Mouse (Mus musculus) midbrain, postnatal 0 days (tissue): ENCODE results near the gene Pecr. TPM values are rescaled to one million over a fixed set of nuclear protein-coding genes. Genes with fewer than 3 reads are reported as not detected.
"Not testable (repeated sequence)": the region's sequence is repeated elsewhere in the genome, so short reads cannot be mapped to it uniquely, and the experiment has no call there.

Source experiments
- ATAC-seq: fragments of 200-750 bp; cut with Nextera tagmentation; 2 replicates; pipeline ENCODE4 v1.8.0; 2017; ENCODE audit warnings: moderate number of reproducible peaks, mild to moderate bottlenecking, moderate TSS enrichment, moderate library complexity; ENCODE audit not compliant: low FRiP score
- DNase-seq: peaks from one replicate; pipeline ENCODE4 v3.0.0-alpha.2; 2015; ENCODE audit warnings: low spot score
- H3K27ac ChIP-seq: fragments of 300-500 bp; sonication (generic); 2 replicates; pipeline ENCODE4 v1.5.1; 2014; ENCODE audit warnings: low read depth, mild to moderate bottlenecking, low read length, mixed read lengths
- H3K27me3 ChIP-seq: fragments of 300-500 bp; sonication (generic); 2 replicates; pipeline ENCODE4 v1.6.1; 2014; ENCODE audit warnings: low read length, control low read depth, mixed read lengths; ENCODE audit not compliant: insufficient read depth
- H3K36me3 ChIP-seq: fragments of 300-500 bp; sonication (generic); 2 replicates; pipeline ENCODE4 v1.6.1; 2014; ENCODE audit warnings: low read length, control low read depth, mixed read lengths; ENCODE audit not compliant: insufficient read depth
- H3K4me1 ChIP-seq: fragments of 300-500 bp; sonication (generic); 2 replicates; pipeline ENCODE4 v1.6.1; 2014; ENCODE audit warnings: mild to moderate bottlenecking, control low read depth, antibody characterized with exemption, low read length, mixed read lengths; ENCODE audit not compliant: insufficient read depth
- H3K4me2 ChIP-seq: fragments of 300-500 bp; sonication (generic); 2 replicates; pipeline ENCODE4 v1.6.1; 2014; ENCODE audit warnings: low read depth, mild to moderate bottlenecking, low read length, mixed read lengths; ENCODE audit not compliant: poor library complexity, severe bottlenecking
- H3K4me3 ChIP-seq: fragments of 300-500 bp; sonication (generic); 2 replicates; pipeline ENCODE4 v1.5.1; 2014; ENCODE audit warnings: low read depth, mild to moderate bottlenecking, low read length, moderate library complexity
- H3K9ac ChIP-seq: fragments of 300-500 bp; sonication (generic); replicated peaks from 2 replicates; pipeline ENCODE4 v1.6.1; 2014; ENCODE audit warnings: mild to moderate bottlenecking, low read length, moderate library complexity, mixed read lengths; ENCODE audit not compliant: poor library complexity, severe bottlenecking
- H3K9me3 ChIP-seq: fragments of 300-500 bp; sonication (generic); 2 replicates; pipeline ENCODE4 v1.6.1; 2016; ENCODE audit warnings: low read length, control low read depth
- CTCF ChIP-seq: IDR thresholded peaks from 2 replicates; pipeline ENCODE4 v1.5.1; 2016; ENCODE audit warnings: antibody characterized with exemption, mild to moderate bottlenecking
- WGBS: fragments of 180-500 bp; shearing (Covaris S2); extraction: QIAGEN DNeasy Blood & Tissue Kit; methylation state at CpG from one replicate; pipeline ENCODE4 v1.1.7; 2014; 5-methylcytosine and 5-hydroxymethylcytosine counted together
- polyA plus RNA-seq: library from polyadenylated mRNA; unstranded; fragments of >200 nt; fragmentation: Nextera tagmentation; extraction: Ambion mirVana; gene quantifications from 2 replicates; pipeline ENCODE4 v1.2.1, GENCODE M21; 2015
- total RNA-seq: library from RNA; depleted of rRNA; stranded (reverse); fragments of >200 nt; gene quantifications from 2 replicates; pipeline ENCODE4 v1.2.3, GENCODE M21; 2014

Pecr gene
- total and polyA plus RNA-seq, 2 experiments from 2014 or later = 2.7 to 10.2 TPM

GRCm38 (mm10) chr1:72255062-72255853 lies 28.9 kb downstream of the Pecr start:
- peak; percentile 84 for DNase-seq
- 2% methylated on average over 15 of the region's 15 CpGs for WGBS
- Histone ChIP-seq H3K9me3 (no peaks in the 10 kb centered on the region), H3K4me1 (peaks cover 8% of the 10 kb centered on the region; the same call in 1 of the 2 replicates), H3K27me3 (no peaks in the 10 kb centered on the region), H3K27ac (peak overlapping the region; percentile 82), H3K4me3 (peak overlapping the region; percentile 40), H3K4me2 (peak overlapping the region; percentile 57), H3K9ac (peak overlapping the region; percentile 51), H3K36me3 (no peaks in the 10 kb centered on the region)
- ATAC-seq = peak; percentile 77
- TF ChIP-seq CTCF = peak; percentile 21

GRCm38 (mm10) chr1:72254545-72255061 lies 29.5 kb downstream of the Pecr start:
- no peaks in the 10 kb centered on the region for H3K27me3 ChIP-seq
- H3K36me3 ChIP-seq = no peaks in the 10 kb centered on the region
- peaks cover 8% of the 10 kb centered on the region; the same call in 1 of the 2 replicates for H3K4me1 ChIP-seq
- TF ChIP-seq CTCF = peak; percentile 46
- H3K4me2 ChIP-seq = peak overlapping the region; percentile 57
- H3K27ac ChIP-seq = peak overlapping the region; percentile 77
- peak overlapping the region; percentile 51 for H3K9ac ChIP-seq
- peak overlapping the region; percentile 40 for H3K4me3 ChIP-seq
- H3K9me3 ChIP-seq = no peaks in the 10 kb centered on the region
- WGBS = 1% methylated on average over 35 of the region's 35 CpGs
- DNase-seq (peak; percentile 87), ATAC-seq (peak; percentile 91)

- Histone ChIP-seq H3K36me3 (no peaks in the 10 kb centered on the region), H3K4me2 (peak overlapping the region; percentile 57), H3K9me3 (no peaks in the 10 kb centered on the region), H3K4me1 (peaks cover 8% of the 10 kb centered on the region; the same call in 1 of the 2 replicates), H3K4me3 (peak overlapping the region; percentile 40), H3K9ac (peak overlapping the region; percentile 51), H3K27ac (peak overlapping the region; percentile 77), H3K27me3 (no peaks in the 10 kb centered on the region)
- DNase-seq (peak; percentile 10), ATAC-seq (no peak; the same call in 1 of the 2 replicates)
- TF ChIP-seq CTCF = no peak
- 44% methylated on average over 11 of the region's 11 CpGs for WGBS
These were observed 30.1 kb downstream of the Pecr start for GRCm38 (mm10) chr1:72253881-72254491.

GRCm38 (mm10) chr1:72251806-72252205 lies 32.3 kb downstream of the Pecr start:
- no peak overlapping the region for H3K27ac ChIP-seq
- no peaks in the 10 kb centered on the region for H3K9me3 ChIP-seq
- ATAC-seq (no peak), DNase-seq (no peak)
- 83% methylated on average over 1 of the region's 1 CpGs for WGBS
- no peaks in the 10 kb centered on the region for H3K27me3 ChIP-seq
- no peak overlapping the region for H3K4me2 ChIP-seq
- H3K4me3 ChIP-seq = no peak overlapping the region
- H3K36me3 ChIP-seq = no peaks in the 10 kb centered on the region
- no peak overlapping the region for H3K9ac ChIP-seq
- H3K4me1 ChIP-seq = peaks cover 8% of the 10 kb centered on the region; the same call in 1 of the 2 replicates
- no peak for TF ChIP-seq CTCF

GRCm38 (mm10) chr1:72248226-72248737 lies 35.8 kb downstream of the Pecr start:
- not testable (repeated sequence) for H3K4me3 ChIP-seq, H3K9ac ChIP-seq, ATAC-seq, H3K4me2 ChIP-seq, H3K9me3 ChIP-seq, H3K36me3 ChIP-seq, H3K4me1 ChIP-seq, DNase-seq, H3K27ac ChIP-seq, H3K27me3 ChIP-seq
- WGBS = 46% methylated on average over 9 of the region's 9 CpGs
